9 mouse cellular contexts compared by ENCODE assay signal in the genomic region with DNA sequence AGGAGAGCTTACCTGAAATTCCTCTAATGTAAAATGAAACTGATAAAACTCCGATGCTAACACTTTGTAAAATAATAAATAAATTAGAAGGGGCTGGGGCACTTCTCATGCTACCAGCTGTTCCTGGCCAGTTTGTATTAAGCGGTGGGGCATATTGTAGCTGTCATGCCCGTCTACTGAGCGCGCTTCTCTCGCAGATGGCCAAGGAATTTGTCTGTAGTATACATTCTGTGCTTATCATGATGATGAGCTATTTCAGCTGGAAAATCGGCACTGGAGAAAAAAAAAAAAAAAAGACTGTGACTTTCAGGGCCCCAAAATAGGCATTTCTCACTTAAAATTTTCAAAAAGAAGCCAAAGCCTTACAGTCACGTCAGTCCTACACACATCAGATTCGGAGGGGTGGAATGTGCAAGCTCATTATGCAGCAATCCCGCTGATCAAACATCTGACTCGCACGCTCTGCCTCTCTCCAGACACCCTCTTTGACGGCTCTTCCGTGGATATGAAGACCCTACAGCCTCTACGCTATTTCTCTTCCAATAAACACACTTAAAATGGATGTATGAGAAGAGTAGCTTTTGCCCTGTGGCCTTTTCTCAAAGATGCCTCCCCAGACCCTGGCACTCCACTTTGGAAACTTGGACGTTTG.
A peak's percentile ranks its signal among the peaks of the same experiment; 100 is the strongest.
DNase-seq lines count a peak whose midpoint lies in the region.
"Had no signal": no experiment of that assay in that cellular context is flagged by ENCODE, and none has a peak within 500 bp of the region (broad histone marks: within the 10 kb centered on the region; RNA-seq: fewer than 3 reads in every experiment).

No protein-coding gene starts in this region.

- intact Hi-C loops in left cerebral cortex, postnatal 4 days (cut with DNase I), result no loop called here

- peak; percentile 24 for DNase-seq in right cerebral cortex, adult 18-20 months
- no peak for DNase-seq in right cerebral cortex, postnatal 25 days
- peak; percentile 28 to 31 for DNase-seq in frontal cortex, adult 2 months (ENCODE audit: extremely low spot score in 1 of 2, low spot score in 1 of 2)
- peak; percentile 9 for DNase-seq in left cerebral cortex, postnatal 4 days
- peak; percentile 49 for DNase-seq in telencephalon, adult 2 months (ENCODE audit: low read depth, low spot score)
- no peak for DNase-seq in urinary bladder, adult 2 months (ENCODE audit: low spot score)
- no peak for DNase-seq in adrenal gland, adult 18-20 months (ENCODE audit: low spot score in 2 of 2)
- DNase-seq: cerebellum, postnatal 36 days; kidney, adult 9 months had no signal

Comparison
In these comparisons a context has a peak if more than half of its experiments do, and no peak if none do; other contexts are left out.
1. DNase-seq: peak in right cerebral cortex, adult 18-20 months (single experiment), frontal cortex, adult 2 months (2 of 2), left cerebral cortex, postnatal 4 days (single experiment) and telencephalon, adult 2 months (single experiment); none in right cerebral cortex, postnatal 25 days (single experiment), urinary bladder, adult 2 months (single experiment) and adrenal gland, adult 18-20 months (0 of 2).